In the genomic region with DNA sequence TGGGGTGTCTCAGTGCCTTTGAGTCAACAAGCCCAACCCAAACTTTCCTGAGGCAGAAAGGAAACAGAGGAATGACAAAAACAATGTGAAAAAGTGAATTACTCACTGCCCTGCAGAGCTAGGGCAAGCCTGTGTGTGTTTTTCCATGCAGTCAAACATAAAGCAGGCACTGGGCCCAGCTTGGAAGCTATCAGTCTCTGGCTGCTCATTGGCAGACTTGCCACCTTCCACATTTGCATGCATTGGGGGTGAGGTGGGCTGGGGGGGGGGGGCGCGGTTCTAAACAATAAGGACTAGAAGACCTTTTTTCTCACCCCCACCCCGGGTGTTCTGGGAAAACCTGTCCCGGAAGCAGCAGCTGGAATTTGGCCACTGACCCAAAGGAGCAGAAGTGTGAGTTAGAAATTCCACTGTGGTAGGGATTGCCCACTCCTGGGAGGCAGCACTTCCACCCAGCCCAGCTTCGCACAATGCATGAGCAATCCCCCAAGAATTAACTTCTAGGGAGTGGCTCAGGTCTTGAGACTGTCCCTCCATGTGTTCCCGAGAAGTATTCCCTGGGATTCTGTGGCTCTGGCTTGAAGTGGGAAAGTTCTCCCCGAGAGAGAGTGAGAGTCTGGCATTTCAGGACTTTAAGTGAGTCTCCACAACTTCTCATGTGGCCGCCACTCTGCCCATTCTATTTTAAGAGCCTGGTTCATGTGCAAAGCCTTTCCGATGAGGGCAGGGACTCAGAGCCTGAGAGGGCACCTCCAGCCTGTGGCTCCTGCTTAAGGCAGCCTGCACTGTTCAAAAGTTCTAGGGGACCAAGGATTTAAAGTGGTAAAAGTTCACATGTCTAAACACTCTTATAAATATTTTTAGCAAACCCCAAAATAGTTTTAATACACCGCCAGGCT, we compare ENCODE assay signal across 8 mouse cellular contexts. TPM values are rescaled to one million over a fixed set of nuclear protein-coding genes. Genes with fewer than 3 reads are reported as not detected.
DNase-seq lines count a peak whose midpoint lies in the region; ATAC-seq lines count a peak whose summit lies in the region.

No protein-coding gene starts in this region.

- H3K4me2 ChIP-seq in lung, embryonic 16.5 days (ENCODE audit: low read depth, low read length), result no peak overlapping the region

- no peak overlapping the region for H3K4me3 ChIP-seq in lung, embryonic 16.5 days (ENCODE audit: low read length)

- peak; percentile 68 for ATAC-seq in lung, embryonic 16.5 days (ENCODE audit: low read depth)

- H3K9me3 ChIP-seq in lung, embryonic 16.5 days (ENCODE audit: control insufficient read depth, low read length), result no peaks in the 10 kb centered on the region

- intact Hi-C loops in left cerebral cortex, postnatal 25 days (cut with DNase I), result loop anchor here (2.0 to 10.0 kb wide), 6 partner anchors 156 to 778 kb away; no protein-coding TSS in a partner anchor
- intact Hi-C loops in left cerebral cortex, postnatal 10 days (cut with DNase I), result loop anchor here (2.0 to 10.0 kb wide), 5 partner anchors 156 to 564 kb away; no protein-coding TSS in a partner anchor

- WGBS in lung, embryonic 16.5 days, result 18% methylated on average over 10 of the region's 10 CpGs

- H3K27me3 ChIP-seq in lung, embryonic 16.5 days (ENCODE audit: control insufficient read depth, insufficient read depth, low read depth, low read length), result peaks cover 47% of the 10 kb centered on the region

- H3K36me3 ChIP-seq in lung, embryonic 16.5 days (ENCODE audit: control insufficient read depth, insufficient read depth, low read length), result no peaks in the 10 kb centered on the region

- DNase-seq in 3134 (ENCODE audit: extremely low read depth, insufficient read length, low spot score), result peak; percentile 82
- DNase-seq in R1 (ENCODE audit: low read depth, low spot score), result peak; percentile 84
- DNase-seq in heart, adult 8-10 months (ENCODE audit: low spot score), result peak; percentile 67
- no peak for DNase-seq in left cerebral cortex, postnatal 25 days (ENCODE audit: low spot score in 2 of 2)
- DNase-seq in spleen, postnatal 14 days (ENCODE audit: low spot score in 2 of 2), result no peak
- no peak for DNase-seq in left cerebral cortex, postnatal 10 days (ENCODE audit: extremely low spot score in 1 of 2, low spot score in 2 of 2)
- no peak for DNase-seq in right cerebral cortex, postnatal 14 days

- H3K27ac ChIP-seq in lung, embryonic 16.5 days (ENCODE audit: low read length), result peak overlapping the region; percentile 32

- no peak overlapping the region for H3K9ac ChIP-seq in lung, embryonic 16.5 days (ENCODE audit: low read length)

- H3K4me1 ChIP-seq in lung, embryonic 16.5 days (replicated peaks; ENCODE audit: control insufficient read depth, insufficient read depth, low read length), result peaks cover 18% of the 10 kb centered on the region

RNA-seq across cellular contexts. Expression of gene Cdh13, which starts 3.0 kb away (rescaled TPM):
- 100 to 1,000 TPM; 189 to 215 (median 197) TPM for total RNA-seq in heart, adult 8-10 months (2022)
- polyA plus RNA-seq in lung, embryonic 16.5 days (2015; fragmentation: Nextera tagmentation; extraction: Ambion mirVana), result 4.1 and 5.8 TPM in 2 replicates
- total RNA-seq in left cerebral cortex, postnatal 25 days (2021), result 10 to 100 TPM; 82.4 to 86.1 TPM
- total RNA-seq in left cerebral cortex, postnatal 10 days (2021), result 100 to 1,000 TPM; 190 to 200 TPM

Comparison
In these comparisons a context has a peak if more than half of its experiments do, and no peak if none do; other contexts are left out.
1. DNase-seq: peak in 3134 (single experiment), R1 (single experiment) and heart, adult 8-10 months (single experiment); none in left cerebral cortex, postnatal 25 days (0 of 2), spleen, postnatal 14 days (0 of 2), left cerebral cortex, postnatal 10 days (0 of 2) and right cerebral cortex, postnatal 14 days (single experiment).